Mouse (Mus musculus): ENCODE measurements around the gene Agr2.

The Agr2 gene

GRCm38 (mm10) chr12:35992711-35993110 lies at the start of gene Agr2:
TSS of gene Agr2 (plus strand) at chr12:35992907.
- TF ChIP-seq GATA4 (IDR thresholded peaks at IDR 0.05; ENCODE audit: insufficient replicate concordance, low read length), result no peak

GRCm38 (mm10) chr12:35951757-35952156 lies 41.0 kb upstream of the Agr2 start:
- no peak for TF ChIP-seq GATA4 (IDR thresholded peaks at IDR 0.05; ENCODE audit: insufficient replicate concordance, low read length)

GRCm38 (mm10) chr12:35957235-35957634 lies 35.5 kb upstream of the Agr2 start:
- TF ChIP-seq GATA4 (IDR thresholded peaks at IDR 0.05; ENCODE audit: insufficient replicate concordance, low read length), result no peak

- TF ChIP-seq GATA4 (IDR thresholded peaks at IDR 0.05; ENCODE audit: insufficient replicate concordance, low read length), result no peak
Observed at GRCm38 (mm10) chr12:35966098-35966767, 26.5 kb upstream of the Agr2 start.

- TF ChIP-seq GATA4 (IDR thresholded peaks at IDR 0.05; ENCODE audit: insufficient replicate concordance, low read length), result no peak
Observed at GRCm38 (mm10) chr12:35966768-35967141, 26.0 kb upstream of the Agr2 start.

- TF ChIP-seq GATA4 (IDR thresholded peaks at IDR 0.05; ENCODE audit: insufficient replicate concordance, low read length), result no peak
Observed at GRCm38 (mm10) chr12:35975898-35976297, 16.8 kb upstream of the Agr2 start.

GRCm38 (mm10) chr12:35977633-35978246 lies 15.0 kb upstream of the Agr2 start:
- TF ChIP-seq GATA4 (IDR thresholded peaks at IDR 0.05; ENCODE audit: insufficient replicate concordance, low read length), result no peak

GRCm38 (mm10) chr12:35979625-35980024 lies 13.1 kb upstream of the Agr2 start:
- no peak for TF ChIP-seq GATA4 (IDR thresholded peaks at IDR 0.05; ENCODE audit: insufficient replicate concordance, low read length)

- TF ChIP-seq GATA4 (IDR thresholded peaks at IDR 0.05; ENCODE audit: insufficient replicate concordance, low read length), result no peak
Observed at GRCm38 (mm10) chr12:35981732-35982360, 10.9 kb upstream of the Agr2 start.

- TF ChIP-seq GATA4 (IDR thresholded peaks at IDR 0.05; ENCODE audit: insufficient replicate concordance, low read length), result no peak
Observed at GRCm38 (mm10) chr12:35983472-35983871, 9.2 kb upstream of the Agr2 start.

GRCm38 (mm10) chr12:35984743-35985142 lies 8.0 kb upstream of the Agr2 start:
- no peak for TF ChIP-seq GATA4 (IDR thresholded peaks at IDR 0.05; ENCODE audit: insufficient replicate concordance, low read length)

- TF ChIP-seq GATA4 (IDR thresholded peaks at IDR 0.05; ENCODE audit: insufficient replicate concordance, low read length), result no peak
Observed at GRCm38 (mm10) chr12:35993583-35993982, 876 bp downstream of the Agr2 start.

- no peak for TF ChIP-seq GATA4 (IDR thresholded peaks at IDR 0.05; ENCODE audit: insufficient replicate concordance, low read length)
Observed at GRCm38 (mm10) chr12:35994098-35994497, 1.4 kb downstream of the Agr2 start.

- TF ChIP-seq GATA4 (IDR thresholded peaks at IDR 0.05; ENCODE audit: insufficient replicate concordance, low read length), result no peak
Observed at GRCm38 (mm10) chr12:35995799-35996198, 3.1 kb downstream of the Agr2 start.

- no peak for TF ChIP-seq GATA4 (IDR thresholded peaks at IDR 0.05; ENCODE audit: insufficient replicate concordance, low read length)
Observed at GRCm38 (mm10) chr12:36004714-36005113, 12.0 kb downstream of the Agr2 start.

GRCm38 (mm10) chr12:36007581-36007980 lies 14.9 kb downstream of the Agr2 start:
- no peak for TF ChIP-seq GATA4 (IDR thresholded peaks at IDR 0.05; ENCODE audit: insufficient replicate concordance, low read length)

Measured in liver, adult (tissue).